Mouse (Mus musculus): ENCODE results near the gene Urod. TPM values are rescaled to one million over a fixed set of nuclear protein-coding genes. Genes with fewer than 3 reads are reported as not detected.

Gene Urod
- total RNA-seq (2023): 10 to 100 TPM; 34.6 to 42.8 TPM

DNA sequence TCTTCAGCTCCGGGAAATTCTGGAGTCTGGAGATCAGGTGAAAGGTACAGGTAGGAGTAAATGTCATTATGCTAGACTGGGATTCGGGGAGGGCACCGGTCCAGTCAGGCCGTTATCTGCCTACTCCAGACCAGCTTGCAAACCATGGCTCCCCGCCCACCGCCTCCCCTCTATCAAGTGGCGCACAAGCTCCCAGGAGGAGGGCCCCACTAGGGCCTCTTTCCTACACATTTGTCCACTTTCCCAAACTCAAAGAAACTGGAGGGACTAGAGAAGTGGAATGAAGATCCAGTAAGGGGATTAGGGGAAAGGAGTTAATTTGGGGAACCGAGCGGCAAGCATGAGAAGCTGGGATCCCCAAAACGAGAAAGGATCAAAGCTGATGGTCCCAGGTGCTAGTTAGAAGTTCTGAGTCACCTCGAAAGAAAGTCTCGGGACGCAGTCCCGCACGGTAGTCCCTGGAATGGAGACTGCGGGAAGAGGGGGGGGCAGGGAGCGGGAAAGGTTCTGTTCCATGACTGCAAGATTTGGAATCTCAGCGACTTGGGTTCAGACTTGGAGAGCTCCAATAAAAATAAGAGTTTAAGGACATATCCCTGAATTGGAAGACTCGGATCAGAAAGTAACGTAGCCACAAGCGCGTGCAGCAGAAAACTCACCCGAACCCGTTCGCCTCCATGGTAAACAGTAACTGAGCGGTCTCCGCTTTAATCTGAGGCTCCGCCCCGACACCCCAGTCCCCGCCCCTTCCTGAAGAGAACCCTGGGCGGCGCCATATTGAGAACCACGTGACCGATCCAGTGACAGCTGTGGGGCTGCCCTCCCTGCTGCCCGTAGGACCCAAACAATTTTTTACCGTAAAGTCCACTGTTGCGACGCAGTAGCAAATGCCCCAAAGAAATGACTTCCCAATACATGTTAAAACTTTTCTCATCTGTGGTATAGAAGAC, at the start of gene Urod:
TSS of gene Urod (minus strand) at position 742 of the 950 bp plus-strand sequence.

DNA sequence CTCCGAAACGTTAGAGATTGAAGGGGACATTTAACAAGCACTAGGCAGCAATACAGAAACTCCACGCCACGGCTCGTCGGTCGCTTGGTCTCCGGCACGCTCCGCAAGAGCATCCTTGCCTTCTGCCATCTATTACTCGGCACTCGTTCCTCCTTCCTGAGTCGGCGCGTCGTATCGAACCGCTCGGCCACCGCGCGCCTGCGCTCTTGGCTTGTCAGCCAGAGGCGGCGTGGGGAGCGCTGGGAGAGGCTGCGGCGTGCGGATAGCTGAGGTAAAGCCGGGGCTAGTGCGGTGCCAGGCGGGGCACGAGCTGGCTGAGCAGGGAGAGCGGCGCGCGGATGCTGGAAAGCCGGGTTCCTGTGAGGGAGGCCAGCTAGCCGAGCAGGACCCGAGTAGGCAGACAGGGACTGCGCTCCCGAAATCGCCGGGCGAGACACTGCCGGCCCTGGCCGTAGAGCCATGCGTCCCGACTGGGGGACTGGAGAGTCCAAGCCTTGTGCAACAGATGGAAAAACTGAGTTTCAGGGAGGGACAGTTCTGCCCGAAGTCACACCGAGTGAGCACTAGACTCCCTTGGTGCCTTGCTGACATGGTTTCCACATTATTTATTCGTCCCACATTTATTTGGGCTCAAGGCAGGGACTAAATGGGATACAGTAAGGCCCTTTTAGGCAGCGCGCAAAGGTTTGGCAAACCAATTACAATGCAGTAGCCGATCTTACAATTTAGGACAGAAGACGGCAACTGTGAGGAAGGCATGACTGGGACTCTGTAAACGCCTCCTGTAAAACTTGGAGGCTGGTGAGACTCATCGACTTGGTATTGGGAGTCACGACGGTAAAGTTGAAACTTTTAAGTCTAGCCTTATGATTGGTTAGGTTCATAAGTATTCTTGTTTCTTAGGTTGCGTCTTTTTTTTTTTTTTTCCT, 25.3 kb upstream of the Urod start, which contains the start of gene Eif2b3:
TSS of gene Eif2b3 (plus strand) at position 197 of the 929 bp plus-strand sequence.

DNA sequence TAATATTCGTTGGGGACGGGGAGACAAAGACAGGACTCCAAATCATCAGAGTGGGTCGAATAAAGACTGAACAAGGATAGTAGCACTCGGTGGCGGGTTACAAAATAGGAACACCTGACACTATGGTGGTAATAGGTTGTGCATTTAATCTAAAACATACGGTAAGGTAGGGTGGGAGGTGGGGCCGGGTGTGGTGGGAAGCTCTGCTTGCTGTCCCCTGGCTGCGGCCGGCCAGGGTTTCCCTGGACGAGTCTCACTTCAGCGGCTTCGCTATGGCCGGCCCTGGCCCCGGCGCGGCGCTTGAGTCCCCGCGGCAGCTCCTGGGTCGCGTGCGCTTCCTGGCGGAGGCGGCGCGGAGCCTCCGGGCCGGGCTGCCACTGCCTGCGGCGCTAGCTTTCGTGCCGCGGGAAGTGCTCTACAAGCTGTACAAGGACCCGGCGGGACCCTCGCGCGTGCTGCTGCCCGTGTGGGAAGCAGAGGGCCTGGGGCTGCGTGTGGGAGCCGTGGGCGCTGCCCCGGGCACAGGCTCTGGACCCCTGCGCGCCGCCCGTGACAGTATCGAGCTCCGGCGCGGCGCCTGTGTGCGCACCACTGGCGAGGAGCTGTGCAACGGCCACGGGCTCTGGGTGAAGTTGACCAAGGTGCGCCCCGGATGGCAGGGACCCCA, 1.1 kb upstream of the Urod start, which contains the start of gene Hectd3:
TSS of gene Hectd3 (plus strand) at position 187 of the 667 bp plus-strand sequence.

Other genes with a start within 250 kb of the Urod start
- 10 to 100 TPM; 21.5 to 23.0 TPM for gene Toe1, start 186.8 kb downstream of the Urod start, total RNA-seq (2023)
- 1 to 10 TPM; 3.3 to 3.6 TPM for gene Mutyh, start 186.7 kb downstream of the Urod start, total RNA-seq (2023)
- gene Hpdl, start 172.7 kb downstream of the Urod start, total RNA-seq (2023): not detected
- not detected for gene Zswim5, start 117.0 kb downstream of the Urod start, total RNA-seq (2023)
- gene Hectd3, start 904 bp upstream of the Urod start, total RNA-seq (2023): 10 to 100 TPM; 34.5 to 41.7 TPM
- 10 to 100 TPM; 10.2 to 18.6 TPM for gene Eif2b3, start 25.0 kb upstream of the Urod start, total RNA-seq (2023)
- gene Ptch2, start 101.7 kb upstream of the Urod start, total RNA-seq (2023): not detected
- gene Btbd19, start 131.3 kb upstream of the Urod start, total RNA-seq (2023): 10 to 100 TPM; 20.7 to 25.8 TPM
- gene Tctex1d4, start 132.4 kb upstream of the Urod start, total RNA-seq (2023): 1 to 10 TPM in 1 of 2 experiments, not detected in 1; 1.1 TPM
- gene Plk3, start 139.6 kb upstream of the Urod start, total RNA-seq (2023): 10 to 100 TPM; 63.7 to 65.4 TPM
- gene Rps8, start 161.8 kb upstream of the Urod start, total RNA-seq (2023): 1,000 to 10,000 TPM; 1,152 to 1,260 TPM
- 1 to 10 TPM; 1.1 to 1.5 TPM for gene Kif2c, start 188.2 kb upstream of the Urod start, total RNA-seq (2023)